Mouse (Mus musculus) c-Kit-positive CD71-positive TER-119-negative erythroid progenitor cells, embryonic 14.5 days (primary cell): ENCODE data around the gene Tns4.

Experiments used
- DNase-seq: peaks from one replicate; pipeline ENCODE4 v3.0.0-alpha.2; 2013; ENCODE audit warnings: low read depth

Gene Tns4

GRCm38 (mm10) chr11:99118420-99118819, 29.3 kb upstream of the Tns4 start:
- DNase-seq, result no peak

- DNase-seq, result no peak
Measured at GRCm38 (mm10) chr11:99117907-99118306, 28.8 kb upstream of the Tns4 start.

- no peak for DNase-seq
Measured at GRCm38 (mm10) chr11:99115940-99116339, 26.8 kb upstream of the Tns4 start.

- no peak for DNase-seq
Measured at GRCm38 (mm10) chr11:99113111-99113510, 24.0 kb upstream of the Tns4 start.

GRCm38 (mm10) chr11:99112700-99113099, 23.6 kb upstream of the Tns4 start:
- no peak for DNase-seq

GRCm38 (mm10) chr11:99111631-99112030, 22.5 kb upstream of the Tns4 start:
- DNase-seq, result no peak

GRCm38 (mm10) chr11:99111155-99111554, 22.0 kb upstream of the Tns4 start:
- DNase-seq, result no peak

GRCm38 (mm10) chr11:99110370-99111110, 21.4 kb upstream of the Tns4 start:
- DNase-seq, result peak; percentile 9

GRCm38 (mm10) chr11:99108296-99108695, 19.2 kb upstream of the Tns4 start:
- DNase-seq, result no peak

- DNase-seq, result no peak
Measured at GRCm38 (mm10) chr11:99105981-99106726, 17.0 kb upstream of the Tns4 start.

GRCm38 (mm10) chr11:99104609-99105410, 15.7 kb upstream of the Tns4 start:
- DNase-seq, result no peak

- no peak for DNase-seq
Measured at GRCm38 (mm10) chr11:99102575-99103270, 13.6 kb upstream of the Tns4 start.

GRCm38 (mm10) chr11:99101693-99102092, 12.6 kb upstream of the Tns4 start:
- DNase-seq, result no peak

- DNase-seq, result no peak
Measured at GRCm38 (mm10) chr11:99100215-99100614, 11.1 kb upstream of the Tns4 start.

GRCm38 (mm10) chr11:99099516-99099915, 10.4 kb upstream of the Tns4 start:
- no peak for DNase-seq

GRCm38 (mm10) chr11:99098924-99099323, 9.8 kb upstream of the Tns4 start:
- DNase-seq, result no peak

GRCm38 (mm10) chr11:99096996-99097774, 8.1 kb upstream of the Tns4 start:
- no peak for DNase-seq

- DNase-seq, result no peak
Measured at GRCm38 (mm10) chr11:99096417-99096816, 7.3 kb upstream of the Tns4 start.

- no peak for DNase-seq
Measured at GRCm38 (mm10) chr11:99095759-99096158, 6.7 kb upstream of the Tns4 start.

GRCm38 (mm10) chr11:99094911-99095676, 6.0 kb upstream of the Tns4 start:
- no peak for DNase-seq
